Mouse (Mus musculus) brown adipose tissue, adult 24 weeks (tissue): Measurements from ENCODE around the gene Palm2. TPM values are rescaled to one million over a fixed set of nuclear protein-coding genes. Genes with fewer than 3 reads are reported as not detected.
A peak's percentile ranks its signal among the peaks of the same experiment; 100 is the strongest.

Source experiments
- H3K27ac ChIP-seq: fragments of 200-500 bp; replicated peaks from 2 replicates; pipeline ENCODE4 v1.5.1; 2012; ENCODE audit warnings: low read depth, mild to moderate bottlenecking, low read length
- H3K4me1 ChIP-seq: fragments of 200-500 bp; 2 replicates; pipeline ENCODE4 v1.6.1; 2012; ENCODE audit warnings: low read length, mixed read lengths; ENCODE audit not compliant: control insufficient read depth, insufficient read depth, insufficient read length
- H3K4me3 ChIP-seq: fragments of 200-500 bp; 2 replicates; pipeline ENCODE4 v1.5.1; 2012; ENCODE audit warnings: low read depth, mild to moderate bottlenecking, low read length, moderate library complexity; ENCODE audit not compliant: insufficient read depth
- polyA plus RNA-seq: library from polyadenylated mRNA; stranded (reverse); fragments of >200 nt; gene quantifications from 2 replicates; pipeline ENCODE4 v1.2.4, GENCODE M21; 2012; ENCODE audit not compliant: missing spikeins, insufficient read depth, insufficient read length

Gene Palm2
- polyA plus RNA-seq, 1 experiment: 17.0 TPM

DNA sequence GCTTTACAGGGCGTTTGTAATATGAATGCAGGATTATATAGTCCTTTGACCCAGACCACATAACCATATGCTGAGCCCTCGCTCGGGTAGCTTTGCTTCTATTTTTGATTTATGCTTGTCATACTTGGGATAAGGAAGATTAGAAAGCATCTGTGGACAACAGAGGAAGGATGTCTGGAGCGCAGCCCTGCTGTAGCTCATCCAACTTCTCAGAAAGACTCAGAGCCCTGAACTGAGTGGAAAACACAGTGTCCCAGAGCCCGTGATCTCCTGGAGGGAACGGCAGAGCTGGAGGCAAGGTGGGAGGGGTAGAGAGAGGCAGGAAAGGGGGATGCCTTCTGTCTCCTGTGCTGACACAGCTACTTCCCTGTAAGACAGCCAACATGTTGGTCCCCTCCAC, 100.2 kb downstream of the Palm2 start:
- H3K27ac ChIP-seq: no peak overlapping the region
- no peak overlapping the region for H3K4me3 ChIP-seq
- H3K4me1 ChIP-seq: no peaks in the 10 kb centered on the region

DNA sequence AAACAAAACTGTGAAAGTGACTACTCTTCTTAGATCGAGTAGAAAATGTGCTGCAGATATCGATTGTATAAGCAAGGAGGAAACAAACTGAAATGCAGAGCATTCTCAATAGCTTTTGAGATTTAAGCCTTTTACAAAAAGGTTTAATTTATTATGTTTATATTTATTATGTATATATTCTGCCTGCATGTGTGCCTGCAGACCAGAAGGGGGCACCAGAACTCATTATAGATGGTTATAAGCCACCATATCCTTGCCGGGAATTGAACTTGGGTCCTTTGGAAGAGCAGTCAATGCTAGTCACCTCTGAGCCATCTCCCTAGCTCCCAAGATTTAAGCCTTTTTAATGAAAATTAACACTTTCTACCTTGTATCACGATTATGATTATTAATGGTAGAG, 101.0 kb downstream of the Palm2 start:
- no peak overlapping the region for H3K27ac ChIP-seq
- no peaks in the 10 kb centered on the region for H3K4me1 ChIP-seq
- H3K4me3 ChIP-seq: no peak overlapping the region

DNA sequence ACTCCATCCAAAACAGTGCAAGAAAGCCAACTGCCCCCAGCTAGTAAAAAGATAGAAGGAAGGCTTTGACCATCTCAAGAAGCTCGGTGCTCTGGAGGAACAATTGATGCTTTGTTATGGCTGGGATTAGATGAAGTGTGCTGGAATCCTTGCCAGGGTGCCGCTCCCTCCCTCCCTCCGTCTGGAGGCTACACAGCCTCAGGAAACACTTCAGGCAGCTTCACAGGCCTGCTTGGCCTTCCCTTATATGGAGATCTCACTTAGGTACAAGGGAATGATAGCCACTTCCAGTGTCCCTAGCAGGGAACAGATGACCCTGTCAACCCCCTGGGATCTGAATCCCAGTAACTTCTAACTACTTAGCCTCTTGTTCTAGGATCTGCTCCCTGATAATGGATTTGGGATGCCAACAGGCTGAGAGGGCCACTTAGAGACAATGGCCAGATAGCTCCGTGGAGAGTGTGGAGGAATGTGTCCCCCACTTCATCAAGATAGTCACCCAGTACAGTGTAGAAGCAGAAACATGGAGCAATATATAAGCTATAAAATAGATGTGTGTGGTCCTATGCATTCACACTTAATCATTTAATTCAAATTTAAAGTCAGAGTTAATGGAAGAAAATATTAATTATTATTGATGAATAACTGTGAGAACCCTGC, 104.1 kb downstream of the Palm2 start:
- no peaks in the 10 kb centered on the region for H3K4me1 ChIP-seq
- H3K4me3 ChIP-seq: no peak overlapping the region
- H3K27ac ChIP-seq: no peak overlapping the region

DNA sequence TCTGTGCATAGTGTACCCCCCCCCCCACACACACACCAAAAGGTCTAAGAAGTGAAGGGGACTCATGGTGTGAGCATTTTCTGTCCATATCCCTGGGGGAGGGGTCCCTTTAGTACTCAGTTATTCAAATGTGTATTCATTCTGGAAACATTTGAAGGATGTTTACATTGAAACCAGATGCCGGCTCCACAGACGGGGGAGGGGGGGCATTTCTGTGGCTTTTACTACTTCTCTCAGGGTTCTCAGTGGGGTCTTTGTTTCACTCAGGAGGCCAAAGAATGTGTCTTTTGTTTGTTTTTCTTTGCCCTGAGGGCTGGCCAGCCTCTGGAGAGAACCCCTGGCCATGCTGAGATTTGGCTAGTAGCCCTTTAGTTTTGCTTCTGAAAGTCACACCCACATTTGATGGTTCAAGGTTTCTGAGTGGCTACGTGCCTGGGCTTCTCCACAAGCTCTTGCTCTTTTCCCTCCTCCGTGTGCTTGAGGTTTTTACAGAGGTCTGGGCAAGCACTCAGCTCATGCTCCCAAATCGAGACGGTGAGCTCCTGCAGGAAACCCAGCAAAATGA, 109.7 kb downstream of the Palm2 start:
- Histone ChIP-seq H3K4me1 (no peaks in the 10 kb centered on the region), H3K27ac (no peak overlapping the region), H3K4me3 (no peak overlapping the region)

DNA sequence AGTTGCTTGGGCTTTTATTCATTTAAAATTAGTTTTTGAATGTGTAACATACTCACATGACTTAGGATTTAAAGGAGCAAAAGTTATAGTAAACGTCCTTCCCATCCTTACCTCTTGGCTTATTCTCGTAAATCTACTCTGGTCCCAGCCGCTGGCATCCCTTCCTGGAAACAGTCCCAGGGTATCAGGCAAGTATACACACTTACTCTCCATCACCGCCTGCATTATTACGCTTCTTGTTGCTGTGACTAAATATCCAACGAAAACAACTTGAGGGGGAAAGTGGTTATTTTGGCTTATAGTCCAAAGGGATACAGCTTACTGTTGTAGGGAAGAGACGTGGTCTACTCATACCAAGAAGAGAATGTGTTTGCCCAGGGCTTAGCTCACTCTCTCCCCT, 113.7 kb downstream of the Palm2 start:
- H3K4me1 ChIP-seq: no peaks in the 10 kb centered on the region
- H3K27ac ChIP-seq: no peak overlapping the region
- no peak overlapping the region for H3K4me3 ChIP-seq

DNA sequence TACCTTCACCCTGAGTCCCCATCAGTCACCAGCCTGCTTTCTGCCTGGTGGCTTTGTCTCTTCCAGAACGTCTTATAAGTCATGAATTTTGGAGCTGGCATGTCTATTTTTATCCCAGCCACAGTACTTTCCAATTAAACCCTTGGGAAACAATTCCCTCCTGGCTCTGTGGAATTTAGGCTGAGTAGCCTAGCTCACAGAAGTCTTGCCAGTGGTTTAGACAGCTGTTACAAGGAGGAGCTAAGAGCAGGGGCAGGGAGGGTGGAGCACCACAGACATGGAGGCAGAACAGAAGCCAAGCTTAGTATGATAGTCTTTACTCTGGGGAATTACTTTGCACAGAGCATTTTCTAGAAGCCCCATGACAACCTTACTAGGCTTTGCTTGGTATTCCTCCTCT, 116.2 kb downstream of the Palm2 start:
- H3K4me1 ChIP-seq: no peaks in the 10 kb centered on the region
- H3K27ac ChIP-seq: peak overlapping the region; percentile 39; the same call in 1 of the 2 replicates
- H3K4me3 ChIP-seq: no peak overlapping the region

DNA sequence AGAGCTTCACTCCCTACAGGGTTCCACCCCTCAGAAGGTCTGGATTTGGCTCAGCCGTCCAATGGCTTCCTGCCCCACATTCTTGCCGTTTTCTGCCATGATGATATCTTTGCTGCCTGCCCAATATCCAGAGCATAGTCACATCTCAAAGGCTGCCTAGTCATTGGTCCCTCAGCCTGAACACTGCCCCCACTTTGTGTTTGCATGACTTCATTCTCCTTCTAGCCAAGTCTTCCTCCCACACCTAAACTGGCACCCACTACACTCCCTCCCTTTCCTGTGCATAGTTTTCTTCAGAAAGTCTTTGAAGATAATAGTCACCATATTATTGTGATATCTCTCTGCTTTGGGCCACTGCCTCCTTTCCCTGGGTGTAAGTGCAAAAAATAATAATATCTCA, 123.1 kb downstream of the Palm2 start:
- Histone ChIP-seq H3K27ac (no peak overlapping the region), H3K4me3 (no peak overlapping the region), H3K4me1 (no peaks in the 10 kb centered on the region)

DNA sequence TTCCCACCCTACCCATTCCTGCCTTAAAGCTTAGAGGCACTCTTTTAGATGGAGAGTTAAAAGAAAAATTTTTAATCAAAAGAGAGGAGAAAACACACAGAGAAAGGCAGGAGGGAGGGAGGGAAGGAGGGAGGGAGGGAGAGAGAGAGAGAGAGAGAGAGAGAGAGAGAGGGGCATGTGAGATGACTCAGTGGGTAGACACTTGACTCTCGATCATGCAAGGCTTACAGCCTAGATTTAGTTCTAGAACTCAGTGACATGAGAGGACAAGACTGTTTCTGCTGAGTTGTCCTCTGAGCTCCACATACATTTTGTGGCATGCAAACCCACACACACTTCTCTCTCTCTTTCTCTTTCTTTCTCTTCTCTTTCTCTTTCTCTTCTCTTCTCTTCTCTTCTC, 125.4 kb downstream of the Palm2 start:
- Histone ChIP-seq H3K27ac (no peak overlapping the region), H3K4me1 (no peaks in the 10 kb centered on the region), H3K4me3 (no peak overlapping the region)

DNA sequence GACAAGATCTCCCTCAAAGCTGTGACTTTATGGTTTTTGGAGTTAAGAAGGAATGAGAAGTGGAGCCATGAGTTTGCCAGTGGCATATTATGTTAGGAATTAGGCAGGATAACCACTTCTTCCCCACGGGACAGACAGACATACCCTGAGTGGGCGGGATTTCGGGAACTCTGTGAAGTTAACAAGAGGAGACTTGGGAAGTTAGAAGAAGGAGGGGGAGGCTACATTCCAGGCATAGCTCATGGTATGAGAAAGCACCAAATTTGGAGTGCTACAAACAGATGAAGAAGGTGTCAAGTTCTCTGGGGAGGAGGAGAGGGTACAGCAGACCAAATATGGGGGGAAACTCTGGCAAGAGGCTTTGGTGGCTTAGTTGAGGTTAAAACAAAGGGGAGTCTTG, 126.0 kb downstream of the Palm2 start:
- no peak overlapping the region for H3K4me3 ChIP-seq
- H3K4me1 ChIP-seq: no peaks in the 10 kb centered on the region
- no peak overlapping the region for H3K27ac ChIP-seq

DNA sequence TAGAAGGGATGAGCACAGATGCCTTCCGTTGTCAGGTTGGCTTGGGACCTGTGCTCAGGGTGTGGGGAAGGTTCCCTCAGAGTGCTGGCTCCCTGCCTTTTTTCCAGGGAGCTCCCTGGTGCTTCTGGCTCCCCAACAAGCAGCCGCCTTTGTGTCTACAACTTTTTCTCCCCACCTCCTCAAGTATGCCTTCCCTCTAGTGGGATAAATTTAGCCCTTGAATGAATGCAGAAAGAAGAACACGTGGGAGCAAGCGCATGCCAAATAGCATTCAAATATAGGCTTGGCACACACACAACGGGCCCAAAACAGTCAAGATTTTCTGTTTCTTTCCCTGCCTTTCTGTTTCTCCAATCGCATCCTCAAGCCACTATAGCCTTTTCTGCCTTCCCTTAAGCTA, 127.0 kb downstream of the Palm2 start:
- Histone ChIP-seq H3K27ac (no peak overlapping the region), H3K4me1 (no peaks in the 10 kb centered on the region), H3K4me3 (no peak overlapping the region)

DNA sequence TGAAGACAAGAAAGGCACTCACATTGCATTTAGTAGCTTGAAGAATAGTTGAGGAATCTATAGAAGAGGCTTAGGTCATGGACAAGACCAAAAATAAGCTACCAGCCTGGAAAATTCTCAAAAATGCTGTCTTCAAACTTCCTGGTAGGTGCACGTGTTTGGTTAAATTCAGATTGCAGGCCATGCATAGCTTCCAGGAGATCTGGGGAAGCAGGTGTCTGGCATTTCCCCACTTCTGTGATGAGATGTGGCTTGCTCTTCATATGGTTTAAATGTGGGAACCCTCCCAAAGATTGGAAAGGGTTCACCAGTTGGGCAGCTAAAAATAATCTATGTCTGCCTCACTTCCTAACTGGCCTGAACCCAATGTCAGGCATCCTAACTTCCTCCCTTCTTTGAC, 131.2 kb downstream of the Palm2 start:
- no peak overlapping the region for H3K4me3 ChIP-seq
- H3K4me1 ChIP-seq: peaks cover 5% of the 10 kb centered on the region; the same call in 1 of the 2 replicates
- no peak overlapping the region for H3K27ac ChIP-seq

DNA sequence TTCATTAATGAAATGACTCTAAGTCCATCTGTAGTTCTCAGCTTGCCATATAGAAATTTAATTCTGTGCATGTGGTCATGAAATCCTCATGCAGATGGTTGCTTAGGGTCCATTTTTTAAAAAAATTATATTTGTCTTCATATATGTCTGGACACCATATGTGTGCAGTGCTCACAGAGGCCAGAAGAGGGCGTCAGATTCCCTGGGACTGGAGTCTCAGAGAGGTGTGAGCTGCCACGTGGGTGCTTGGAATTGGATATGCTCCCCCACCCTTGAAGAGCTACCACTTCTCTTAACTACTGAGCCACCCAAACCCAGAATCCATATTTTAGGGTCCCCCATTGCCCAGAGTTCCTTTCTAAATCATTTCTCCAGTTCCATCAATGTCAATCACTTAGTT, 131.8 kb downstream of the Palm2 start:
- peaks cover 5% of the 10 kb centered on the region; the same call in 1 of the 2 replicates for H3K4me1 ChIP-seq
- no peak overlapping the region for H3K27ac ChIP-seq
- H3K4me3 ChIP-seq: no peak overlapping the region

DNA sequence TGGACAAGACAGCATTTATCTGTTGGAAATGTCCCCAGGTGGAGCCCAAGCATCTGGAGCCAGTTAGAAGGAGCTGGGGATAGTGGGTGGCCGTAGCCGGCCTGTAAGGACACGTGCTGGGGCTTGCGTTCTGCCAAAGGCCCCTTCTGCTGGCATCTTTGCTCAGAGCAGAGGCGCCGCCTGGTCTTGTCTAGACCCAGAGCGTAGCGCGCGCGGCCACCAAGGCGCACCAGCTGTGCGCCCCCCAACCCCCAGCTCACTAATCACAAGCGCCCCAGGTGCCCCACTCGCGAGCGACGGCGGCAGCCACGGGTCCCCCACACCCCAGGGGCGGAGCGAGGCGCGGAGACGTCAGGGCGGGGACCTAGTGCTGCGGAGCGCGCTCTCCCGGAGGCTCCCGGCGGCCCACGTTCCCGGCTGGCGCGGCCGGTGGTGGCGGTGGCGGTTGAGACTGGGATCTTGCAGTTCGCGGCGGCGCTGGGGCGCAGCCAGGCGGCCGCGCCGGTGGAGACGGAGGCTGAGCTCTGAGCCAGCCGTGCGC, 133.7 kb downstream of the Palm2 start, which contains the start of gene Pakap:
TSS of gene Pakap (plus strand) at position 514 of the 541 bp plus-strand sequence.
- Histone ChIP-seq H3K4me1 (peaks cover 9% of the 10 kb centered on the region), H3K27ac (peak within 1 kb of the TSS; percentile 96), H3K4me3 (peak within 1 kb of the TSS; percentile 61)

DNA sequence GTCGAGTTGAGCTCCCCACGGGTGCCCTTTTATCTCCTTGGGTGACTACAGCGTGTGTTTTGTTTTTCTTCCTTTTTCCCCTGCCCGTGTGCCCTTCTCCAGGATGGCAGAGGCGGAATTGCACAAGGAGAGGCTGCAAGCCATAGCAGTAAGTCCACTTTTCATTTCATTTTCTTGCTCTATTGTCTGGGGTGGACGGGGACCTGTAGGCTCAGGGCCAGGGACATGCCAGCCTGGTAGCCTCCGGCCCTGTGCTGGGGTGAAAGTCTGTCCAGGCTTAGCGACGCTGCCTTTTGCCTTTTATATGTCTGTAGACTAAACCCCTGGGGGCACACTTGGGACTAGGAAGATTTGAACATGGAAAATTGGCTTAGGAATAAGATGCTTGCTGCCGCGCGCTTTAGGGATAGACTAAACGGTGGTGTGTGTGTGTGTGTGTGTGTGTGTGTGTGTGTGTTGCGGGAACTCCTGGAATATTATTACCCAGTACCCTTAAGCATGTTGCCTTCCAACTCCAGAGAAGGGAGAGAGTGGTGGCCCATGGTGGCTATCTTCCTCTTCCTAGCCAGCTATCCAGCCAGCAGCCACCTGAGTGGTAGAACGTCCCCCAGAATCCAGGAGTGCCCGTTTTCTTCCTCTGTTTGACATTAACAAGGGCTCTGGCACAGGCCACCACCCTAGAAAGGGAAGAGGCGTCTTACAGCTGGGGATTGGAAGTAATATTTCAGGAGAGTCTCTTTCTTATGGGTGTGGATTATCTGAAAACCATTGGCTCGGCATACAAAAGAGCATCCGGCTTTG, 134.4 kb downstream of the Palm2 start:
- Histone ChIP-seq H3K4me1 (peaks cover 15% of the 10 kb centered on the region), H3K27ac (peak overlapping the region; percentile 96), H3K4me3 (peak overlapping the region; percentile 61)

DNA sequence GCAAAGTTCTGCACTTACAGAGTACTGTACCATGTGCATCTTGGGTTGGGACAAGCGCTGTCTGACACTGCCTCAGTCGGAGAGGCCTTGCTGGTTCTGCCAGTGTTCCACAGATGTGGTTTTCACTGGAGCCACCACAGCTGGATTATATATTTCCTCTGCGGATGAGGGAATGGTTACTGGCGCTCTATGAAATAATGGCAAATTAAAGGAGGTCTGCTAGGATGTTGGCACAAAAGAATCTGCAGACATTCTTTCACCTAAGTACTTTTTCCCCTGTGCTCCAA, 135.0 kb downstream of the Palm2 start:
- Histone ChIP-seq H3K4me1 (peaks cover 20% of the 10 kb centered on the region), H3K4me3 (peak overlapping the region; percentile 61), H3K27ac (peak overlapping the region; percentile 96)
